Mouse (Mus musculus) embryonic fibroblast, embryonic 13.5 days (primary cell): ENCODE measurements around the gene Evpl. TPM values are rescaled to one million over a fixed set of nuclear protein-coding genes. Genes with fewer than 3 reads are reported as not detected.
"Not testable (repeated sequence)": the region's sequence is repeated elsewhere in the genome, so short reads cannot be mapped to it uniquely, and the experiment has no call there.

ENCODE experiments used
- H3K27ac ChIP-seq: 2 replicates; pipeline ENCODE4 v1.5.1; 2012; ENCODE audit warnings: low read length, control low read depth, inconsistent platforms; ENCODE audit not compliant: insufficient read depth
- H3K4me1 ChIP-seq: 2 replicates; pipeline ENCODE4 v1.6.1; 2011; ENCODE audit warnings: low read length; ENCODE audit not compliant: control insufficient read depth, insufficient read depth
- H3K4me3 ChIP-seq: 2 replicates; pipeline ENCODE4 v1.5.1; 2011; ENCODE audit warnings: mild to moderate bottlenecking, control low read depth, low read length; ENCODE audit not compliant: insufficient read depth
- CTCF ChIP-seq: IDR thresholded peaks from 2 replicates; pipeline ENCODE4 v1.5.1; 2011; ENCODE audit warnings: mild to moderate bottlenecking, control low read depth, low read length, moderate library complexity, borderline replicate concordance; ENCODE audit not compliant: insufficient read depth
- POLR2A ChIP-seq: IDR thresholded peaks from 2 replicates; pipeline ENCODE4 v1.6.1; 2011; ENCODE audit warnings: low read depth, mild to moderate bottlenecking, control low read depth, low read length, moderate library complexity
- polyA plus RNA-seq: library from polyadenylated mRNA; stranded (reverse); fragments of >200 nt; gene quantifications from 2 replicates; pipeline ENCODE4 v1.2.4, GENCODE M21; 2011; ENCODE audit warnings: low read depth; ENCODE audit not compliant: missing spikeins, insufficient read length

Gene Evpl
- polyA plus RNA-seq, result 0.16 TPM in 1 of 2 replicates, not detected in the other

DNA sequence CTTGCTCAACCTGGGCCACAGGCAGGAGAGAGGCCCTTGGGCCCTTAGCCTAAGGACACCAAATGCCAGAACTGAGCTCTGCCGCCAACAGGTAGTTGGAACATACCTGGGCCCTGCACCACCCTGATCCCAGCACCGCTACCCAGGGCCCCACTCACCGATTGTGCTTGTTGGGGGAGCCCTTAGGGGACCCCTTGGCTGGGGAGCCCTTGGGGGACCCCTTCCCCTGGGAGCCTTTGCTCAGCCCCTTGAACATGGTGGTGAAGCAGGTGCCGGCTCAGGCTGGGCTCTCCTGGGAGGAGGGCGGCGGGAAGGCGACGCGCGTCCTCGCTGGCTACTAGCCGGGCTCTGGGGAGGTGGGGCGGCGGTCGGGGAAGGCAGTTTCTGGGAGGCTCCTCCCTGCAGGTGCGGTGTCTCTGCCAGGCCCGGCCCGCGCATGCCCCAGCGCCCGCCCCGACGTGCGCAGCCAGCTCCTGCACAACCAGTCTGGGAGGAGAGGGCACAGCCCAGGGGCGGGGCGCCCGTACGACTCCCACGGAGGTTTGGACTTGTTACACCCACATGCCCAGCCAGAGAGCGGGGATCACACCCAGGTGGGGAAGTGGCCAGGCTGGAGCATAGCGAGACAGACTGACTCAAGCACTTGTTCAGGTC lies at the start of gene Evpl:
TSS of gene Evpl (minus strand) at position 336 of the 654 bp plus-strand sequence.
- no peak for TF ChIP-seq CTCF
- no peak for TF ChIP-seq POLR2A
- no peaks in the 10 kb centered on the region for H3K4me1 ChIP-seq
- H3K4me3 ChIP-seq, result no peak within 1 kb of the TSS
- no peak within 1 kb of the TSS for H3K27ac ChIP-seq

GRCm38 (mm10) chr11:116287351-116287750 lies 49.5 kb upstream of the Evpl start:
- H3K4me1 ChIP-seq, result no peaks in the 10 kb centered on the region
- no peak overlapping the region for H3K27ac ChIP-seq
- TF ChIP-seq POLR2A (no peak), CTCF (no peak)
- no peak overlapping the region for H3K4me3 ChIP-seq

- Histone ChIP-seq H3K4me3 (no peak overlapping the region), H3K27ac (no peak overlapping the region), H3K4me1 (no peaks in the 10 kb centered on the region)
- TF ChIP-seq CTCF (no peak), POLR2A (no peak)
These were observed 47.9 kb upstream of the Evpl start for GRCm38 (mm10) chr11:116285770-116286191.

GRCm38 (mm10) chr11:116283982-116284381 lies 46.1 kb upstream of the Evpl start:
- TF ChIP-seq POLR2A, result no peak; the same call in 1 of the 2 replicates
- TF ChIP-seq CTCF, result no peak
- no peaks in the 10 kb centered on the region for H3K4me1 ChIP-seq
- H3K27ac ChIP-seq, result no peak overlapping the region
- no peak overlapping the region for H3K4me3 ChIP-seq

DNA sequence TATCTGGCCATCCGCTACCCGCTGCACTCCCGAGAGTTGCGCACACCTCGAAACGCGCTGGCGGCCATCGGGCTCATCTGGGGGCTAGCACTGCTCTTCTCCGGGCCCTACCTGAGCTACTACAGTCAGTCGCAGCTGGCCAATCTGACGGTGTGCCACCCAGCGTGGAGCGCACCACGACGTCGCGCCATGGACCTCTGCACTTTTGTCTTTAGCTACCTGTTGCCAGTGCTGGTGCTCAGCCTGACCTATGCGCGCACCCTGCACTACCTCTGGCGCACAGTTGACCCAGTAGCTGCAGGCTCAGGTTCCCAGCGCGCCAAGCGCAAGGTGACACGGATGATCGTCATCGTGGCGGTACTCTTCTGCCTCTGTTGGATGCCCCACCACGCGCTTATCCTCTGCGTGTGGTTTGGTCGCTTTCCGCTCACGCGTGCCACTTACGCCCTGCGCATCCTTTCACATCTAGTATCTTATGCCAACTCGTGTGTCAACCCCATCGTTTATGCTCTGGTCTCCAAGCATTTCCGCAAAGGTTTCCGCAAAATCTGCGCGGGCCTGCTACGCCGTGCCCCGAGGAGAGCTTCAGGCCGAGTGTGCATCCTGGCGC lies 45.1 kb upstream of the Evpl start:
- Histone ChIP-seq H3K27ac (no peak overlapping the region), H3K4me1 (no peaks in the 10 kb centered on the region), H3K4me3 (no peak overlapping the region)
- TF ChIP-seq POLR2A (no peak), CTCF (no peak)

GRCm38 (mm10) chr11:116282089-116282488 lies 44.2 kb upstream of the Evpl start:
- TF ChIP-seq POLR2A (no peak), CTCF (no peak)
- Histone ChIP-seq H3K27ac (no peak overlapping the region), H3K4me1 (no peaks in the 10 kb centered on the region), H3K4me3 (no peak overlapping the region)

DNA sequence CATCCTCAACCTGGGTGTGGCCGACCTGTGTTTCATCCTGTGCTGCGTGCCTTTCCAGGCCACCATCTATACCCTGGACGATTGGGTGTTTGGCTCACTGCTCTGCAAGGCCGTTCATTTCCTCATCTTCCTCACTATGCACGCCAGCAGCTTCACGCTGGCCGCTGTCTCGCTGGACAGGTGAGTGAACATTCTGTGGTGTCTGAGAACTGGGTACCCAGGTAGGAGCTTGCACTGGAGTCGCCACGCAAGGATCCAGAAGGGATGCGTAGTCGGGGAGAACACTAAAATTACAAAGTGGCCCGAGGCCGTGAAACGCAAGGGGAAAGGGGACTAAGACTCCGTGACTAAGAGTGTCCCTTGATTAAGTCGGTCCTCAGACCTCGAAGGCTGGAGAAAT lies 43.8 kb upstream of the Evpl start:
- Histone ChIP-seq H3K27ac (no peak overlapping the region), H3K4me3 (no peak overlapping the region), H3K4me1 (no peaks in the 10 kb centered on the region)
- no peak for TF ChIP-seq POLR2A
- TF ChIP-seq CTCF, result no peak

- Histone ChIP-seq H3K4me3 (no peak within 1 kb of the TSS), H3K27ac (no peak within 1 kb of the TSS), H3K4me1 (no peaks in the 10 kb centered on the region)
- TF ChIP-seq CTCF (no peak), POLR2A (no peak)
These were observed 43.1 kb upstream of the Evpl start, which contains the start of gene Galr2 for GRCm38 (mm10) chr11:116280751-116281663. TSS of gene Galr2 (plus strand) at chr11:116280939.

GRCm38 (mm10) chr11:116277184-116277583 lies 39.3 kb upstream of the Evpl start:
- not testable (repeated sequence) for H3K27ac ChIP-seq, H3K4me3 ChIP-seq, H3K4me1 ChIP-seq
